Mouse (Mus musculus) bone marrow macrophage, adult 2 months (primary cell): ENCODE measurements around the gene Kcnma1.

ENCODE experiments used
- CTCF ChIP-seq: IDR thresholded peaks from 2 replicates; pipeline ENCODE4 v1.5.1; 2012; ENCODE audit warnings: low read depth, mild to moderate bottlenecking, low read length, moderate library complexity
- POLR2A ChIP-seq: IDR thresholded peaks from 2 replicates; pipeline ENCODE4 v1.6.1; 2012; ENCODE audit warnings: mild to moderate bottlenecking, low read depth, low read length, borderline replicate concordance

DNA sequence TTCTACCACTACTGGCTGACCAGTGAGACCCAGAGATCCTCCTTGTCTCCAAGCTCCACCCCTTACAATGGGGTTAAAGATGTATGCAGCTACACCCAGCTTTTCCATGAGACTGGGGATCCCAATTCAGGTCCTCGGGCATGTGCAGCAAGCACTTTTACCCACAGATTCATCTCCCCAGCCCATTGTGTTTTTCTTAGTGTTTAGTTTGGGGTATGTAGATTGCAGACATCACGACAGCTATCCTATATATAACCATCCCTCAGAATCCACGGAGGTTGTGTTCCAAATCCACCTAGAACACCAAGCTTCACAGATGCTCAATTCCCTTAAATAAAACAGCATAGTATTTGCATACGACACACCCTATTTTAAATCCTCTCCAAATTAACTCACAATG, 6.4 kb upstream of the Kcnma1 start:
- TF ChIP-seq POLR2A (no peak), CTCF (no peak)
